Mouse (Mus musculus) CD4-positive, CD25-positive, alpha-beta regulatory T cell, adult 2 months (primary cell): ENCODE results near the gene Anapc15.

ENCODE experiments used
- DNase-seq: peaks from one replicate; pipeline ENCODE4 v3.0.0-alpha.2; 2012; ENCODE audit warnings: low read depth, low spot score

Gene Anapc15

DNA sequence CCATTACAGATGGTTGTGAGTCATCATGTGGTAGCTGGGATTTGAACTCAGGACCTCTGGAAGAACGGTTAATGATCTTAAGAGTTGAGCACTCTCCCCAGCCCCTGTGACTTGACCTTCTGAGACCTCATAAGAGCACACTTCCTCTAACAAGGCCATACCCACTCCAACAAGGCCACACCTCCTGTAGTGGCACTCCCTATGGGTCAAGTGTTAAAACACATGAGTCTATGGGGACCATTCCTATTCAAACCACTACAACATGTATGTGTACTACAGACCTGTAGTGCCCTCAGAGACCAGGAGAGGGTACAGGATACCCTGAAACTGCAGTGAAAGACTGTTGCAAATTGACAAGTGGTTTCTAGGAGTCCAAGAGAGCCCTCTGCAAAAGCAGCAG lies 15.6 kb upstream of the Anapc15 start:
- no peak for DNase-seq

GRCm38 (mm10) chr7:101851689-101852088 lies 11.8 kb upstream of the Anapc15 start:
- DNase-seq: no peak

DNA sequence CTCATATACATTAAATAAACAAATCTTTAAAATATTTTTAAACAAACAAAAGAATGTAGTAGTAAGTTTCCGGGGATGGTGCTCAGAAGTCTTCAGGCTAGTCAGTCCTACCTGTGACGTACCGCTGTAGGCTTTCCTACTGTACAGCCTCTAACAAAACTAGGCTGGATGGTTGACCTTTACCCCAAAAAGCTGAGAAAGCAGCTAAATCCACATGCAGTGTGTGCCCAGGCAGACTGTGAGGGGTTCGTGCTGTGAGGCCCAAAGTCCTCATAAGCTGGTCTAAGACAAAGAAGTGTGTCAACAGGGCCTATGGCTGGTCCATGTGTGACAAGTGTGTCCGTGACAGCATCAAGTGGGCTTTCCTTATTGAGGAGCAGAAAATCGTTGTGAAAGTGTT lies 10.7 kb upstream of the Anapc15 start:
- no peak for DNase-seq

DNA sequence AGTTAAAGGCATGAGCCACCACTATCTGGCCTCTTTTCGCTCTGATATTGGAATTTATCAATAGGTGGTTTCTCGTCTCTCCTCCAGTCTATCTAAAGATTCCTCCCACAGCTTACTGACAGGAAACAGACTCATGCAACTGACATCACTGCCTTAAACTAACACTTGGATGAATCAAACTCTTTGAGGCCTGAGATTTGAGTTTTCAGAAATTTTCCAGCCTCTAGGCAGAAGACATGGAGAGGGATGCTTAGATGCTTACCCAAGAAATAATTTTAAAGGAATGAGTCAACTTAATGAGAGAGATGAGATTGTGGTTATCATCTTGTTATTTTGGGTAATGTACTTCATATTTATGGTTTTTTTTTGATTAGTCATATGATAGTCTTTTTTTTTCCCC lies 9.7 kb upstream of the Anapc15 start:
- no peak for DNase-seq

GRCm38 (mm10) chr7:101857094-101857493 lies 6.4 kb upstream of the Anapc15 start, which contains the start of gene Folr2:
Gene Folr2, minus strand, starts transcription at chr7:101857194.
- DNase-seq: no peak

GRCm38 (mm10) chr7:101858362-101858761 lies 5.2 kb upstream of the Anapc15 start:
- DNase-seq: no peak

DNA sequence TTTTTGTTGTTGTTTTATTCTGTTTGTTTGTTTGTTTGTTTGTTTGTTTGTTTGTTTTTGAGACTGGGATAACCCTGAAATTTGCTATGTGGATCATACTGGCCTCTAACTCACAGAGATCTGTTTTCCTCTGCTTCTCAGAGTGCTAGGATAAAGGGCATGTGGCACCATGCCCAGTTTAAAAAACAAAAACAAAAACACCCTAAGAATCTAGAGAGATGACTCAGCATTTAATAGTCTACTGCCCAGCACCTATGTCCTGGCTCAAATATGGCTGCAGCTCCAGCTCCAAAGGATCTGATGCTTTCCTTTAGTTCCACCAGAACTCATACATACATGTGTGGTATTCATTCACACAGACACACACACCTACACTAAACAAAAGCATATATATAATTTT lies 2.5 kb upstream of the Anapc15 start:
- DNase-seq: no peak

GRCm38 (mm10) chr7:101862291-101862690 lies 1.2 kb upstream of the Anapc15 start:
- DNase-seq: no peak

DNA sequence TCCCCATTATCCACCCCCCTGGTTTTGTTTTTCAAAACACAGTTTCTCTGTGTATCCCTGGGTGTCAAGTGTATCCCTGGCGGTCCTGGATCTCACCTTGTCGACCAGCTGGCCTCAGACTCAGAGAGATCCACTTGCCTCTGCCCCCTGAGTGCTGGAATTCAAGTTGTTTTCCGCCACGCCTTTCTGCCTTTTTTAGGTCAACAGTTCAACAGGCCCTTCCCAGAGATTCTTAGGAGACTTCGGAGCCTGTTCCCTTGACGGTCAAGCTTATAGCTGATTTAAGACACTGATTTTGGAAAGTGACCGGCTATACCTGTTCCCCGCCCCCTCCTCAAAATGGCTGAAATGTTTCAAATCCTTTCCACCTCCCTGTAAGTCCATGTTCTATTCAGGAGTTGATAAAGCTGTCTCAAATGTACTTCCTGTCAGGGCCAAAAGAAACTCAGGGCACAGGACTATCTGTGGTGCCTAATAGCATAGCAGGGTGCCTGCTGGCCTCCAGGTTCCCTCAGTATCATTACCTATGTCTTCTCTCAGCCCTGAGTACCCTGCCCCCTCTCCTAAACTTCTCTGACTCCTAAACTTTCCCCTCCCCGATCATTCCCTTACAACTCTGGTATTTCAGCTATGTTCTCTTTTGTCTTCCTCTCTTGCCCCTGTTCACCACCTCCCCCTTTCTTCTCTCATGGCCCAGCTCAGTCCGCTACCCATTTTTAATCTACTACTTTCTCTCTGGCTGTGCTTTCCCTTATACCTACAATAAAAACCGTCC lies 3.2 kb downstream of the Anapc15 start:
- no peak for DNase-seq

- no peak for DNase-seq
Observed at GRCm38 (mm10) chr7:101867482-101867881, 4.0 kb downstream of the Anapc15 start.

- no peak for DNase-seq
Observed at GRCm38 (mm10) chr7:101868241-101869162, 5.0 kb downstream of the Anapc15 start.

DNA sequence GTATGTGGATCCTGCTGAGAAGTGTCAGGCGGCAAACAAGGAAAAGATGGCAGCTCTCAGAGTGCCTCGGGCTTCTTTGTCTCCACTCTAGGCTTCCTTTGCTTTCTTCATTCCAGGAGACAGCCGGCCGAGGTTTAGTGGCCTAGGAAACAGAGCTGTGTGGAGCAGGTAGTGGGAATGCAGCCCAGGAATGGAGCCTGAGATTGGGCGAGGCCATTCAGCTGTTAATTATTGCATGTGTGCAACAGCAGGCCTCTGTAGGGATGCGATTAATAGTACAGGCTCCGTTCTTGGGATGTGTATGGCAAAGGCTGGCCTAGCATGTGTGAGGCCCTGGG lies 5.6 kb downstream of the Anapc15 start:
- no peak for DNase-seq

DNA sequence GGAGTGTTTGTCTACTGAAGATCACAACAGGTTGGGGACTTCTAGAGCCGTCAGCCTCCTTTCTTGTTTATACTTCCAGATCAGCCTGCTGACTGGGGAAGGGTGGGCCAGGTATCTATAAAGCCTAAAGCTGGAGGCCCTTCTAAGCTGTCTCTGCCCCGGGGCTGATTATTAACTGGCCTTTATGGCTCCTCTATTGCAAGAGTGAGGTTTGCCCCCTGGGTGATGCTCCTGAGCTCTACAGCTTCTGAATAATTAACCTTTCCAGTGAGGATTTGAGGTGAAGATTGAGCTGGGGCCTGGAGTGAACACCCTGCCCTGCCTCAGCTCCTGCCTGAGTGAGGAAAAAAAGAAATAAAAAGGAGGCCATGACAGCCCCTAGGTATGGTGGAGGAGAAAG lies 7.1 kb downstream of the Anapc15 start, which contains the start of gene Folr1:
Gene Folr1 (minus strand): TSS at position 160 of the 400 bp plus-strand sequence.
- DNase-seq: no peak

GRCm38 (mm10) chr7:101871296-101871695 lies 7.8 kb downstream of the Anapc15 start:
- no peak for DNase-seq

DNA sequence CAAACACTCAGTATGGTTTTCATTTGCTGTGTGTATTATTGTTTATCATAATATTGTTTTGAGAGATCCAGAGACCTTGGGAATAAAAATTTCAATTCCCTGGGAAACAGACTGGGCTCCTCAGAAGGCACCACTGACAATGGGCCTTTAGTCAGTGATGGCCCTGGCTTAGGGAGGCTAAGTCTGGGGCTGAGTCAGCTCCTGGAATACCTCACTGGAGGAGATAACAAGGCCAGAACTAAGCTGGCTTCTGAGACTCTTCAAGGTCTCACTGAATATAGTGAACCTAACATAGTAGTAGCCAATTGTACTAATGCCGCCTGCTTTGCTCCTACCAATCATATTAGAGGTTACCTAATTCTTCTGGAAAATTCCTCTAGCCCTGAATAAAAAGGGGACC lies 12.5 kb downstream of the Anapc15 start:
- no peak for DNase-seq

DNA sequence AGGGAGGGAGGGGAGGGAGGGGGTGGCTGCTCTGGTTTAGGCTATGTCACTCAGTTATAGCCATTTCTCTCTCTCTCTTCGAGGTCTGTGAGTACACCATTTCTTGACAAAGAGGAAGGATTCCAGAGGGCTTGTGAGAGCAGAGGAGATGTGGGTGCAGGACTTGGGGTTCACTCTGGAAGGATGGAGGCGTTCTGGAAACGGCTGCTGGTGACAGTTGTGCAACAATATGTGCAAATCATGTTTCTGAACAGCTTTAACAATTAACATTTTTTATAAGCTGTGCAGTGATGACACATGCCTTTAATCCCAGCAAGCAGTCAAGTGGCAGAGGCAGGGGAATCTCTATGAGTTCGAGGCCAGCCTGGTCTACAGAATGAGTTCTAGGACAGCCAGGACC lies 17.3 kb downstream of the Anapc15 start:
- DNase-seq: no peak

DNA sequence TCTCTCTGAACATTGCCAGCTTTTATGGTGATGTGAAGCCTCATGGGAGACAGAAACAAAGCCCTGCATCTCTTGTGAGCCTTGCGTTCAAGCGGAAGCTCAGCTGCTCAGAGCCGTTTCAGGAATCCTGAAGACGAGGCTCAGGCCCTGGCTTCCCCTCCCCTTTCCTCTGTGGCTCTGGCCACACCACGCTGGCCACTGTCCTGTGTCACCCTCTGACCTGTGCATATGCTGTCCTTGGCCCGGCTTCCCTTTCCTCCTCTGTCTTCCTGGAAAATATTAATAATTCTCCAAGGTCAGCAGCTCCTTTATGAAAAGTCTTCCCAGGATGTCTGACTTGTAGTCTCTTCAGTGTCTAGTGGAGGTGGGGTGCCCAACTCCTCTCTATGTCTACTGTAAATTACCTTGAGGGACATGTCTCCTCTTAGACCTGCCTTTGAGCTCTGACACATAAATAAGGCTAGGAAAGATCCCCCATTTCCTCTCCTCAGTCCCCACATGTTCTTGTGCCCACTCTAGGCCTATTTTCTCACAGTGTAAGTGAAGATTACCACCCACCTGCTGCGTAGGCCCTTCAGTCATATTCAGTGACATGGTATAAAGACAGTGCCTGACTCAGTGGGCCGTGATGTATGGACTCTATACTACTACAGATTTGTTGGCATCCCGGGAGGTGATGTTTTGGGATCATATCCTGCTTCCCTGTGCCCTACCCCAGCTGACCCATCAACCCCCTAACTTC lies 19.1 kb downstream of the Anapc15 start:
- no peak for DNase-seq

DNA sequence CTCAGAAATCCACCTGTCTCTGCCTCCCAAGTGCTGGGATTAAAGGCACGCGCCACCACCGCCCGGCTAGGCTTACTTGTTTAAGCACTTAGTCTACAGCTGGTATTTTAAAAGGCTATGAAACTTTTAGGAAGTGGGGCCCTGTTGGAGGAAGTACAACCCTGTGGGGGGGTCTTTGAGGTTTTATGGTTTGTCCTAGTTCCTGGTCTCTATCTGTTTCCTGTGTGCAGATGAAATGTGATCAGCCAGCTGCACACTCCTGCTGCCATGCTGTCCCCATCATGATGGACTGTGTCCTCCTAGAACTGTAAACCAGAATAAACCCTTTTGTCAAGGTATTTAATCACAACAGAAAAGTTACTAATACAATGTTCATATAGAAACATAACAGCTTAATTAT lies 20.6 kb downstream of the Anapc15 start:
- DNase-seq: no peak

DNA sequence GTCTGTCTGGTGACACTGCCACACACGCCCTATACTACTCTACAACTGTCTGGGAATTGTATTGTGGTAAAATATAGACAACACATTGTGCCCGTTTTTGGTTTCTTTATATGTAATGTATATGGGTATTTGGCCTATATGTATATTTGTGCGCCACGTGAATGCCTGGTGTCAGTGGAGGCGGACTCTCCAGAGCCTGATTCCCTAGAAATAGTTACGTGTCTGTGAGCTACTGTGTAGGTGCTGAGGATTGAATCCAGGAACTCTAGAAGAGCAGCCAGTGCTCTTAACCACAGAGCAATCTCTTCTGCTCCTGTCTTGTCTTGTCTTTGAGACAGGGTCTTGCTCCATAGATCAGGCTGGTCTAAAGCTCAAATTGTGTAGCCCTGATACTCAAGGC lies 22.8 kb downstream of the Anapc15 start:
- DNase-seq: no peak

- DNase-seq: no peak
Observed at GRCm38 (mm10) chr7:101888460-101888859, 24.9 kb downstream of the Anapc15 start.

- DNase-seq: no peak
Observed at GRCm38 (mm10) chr7:101895695-101896094, 32.2 kb downstream of the Anapc15 start.
